Mouse (Mus musculus) forebrain, postnatal 0 days (tissue): ENCODE data around the gene Zfp867. TPM values are rescaled to one million over a fixed set of nuclear protein-coding genes. Genes with fewer than 3 reads are reported as not detected.

Experiments
- ATAC-seq: fragments of 200-750 bp; cut with Nextera tagmentation; 2 replicates; pipeline ENCODE4 v1.8.0; 2017; ENCODE audit warnings: mild to moderate bottlenecking, moderate library complexity
- DNase-seq: peaks from one replicate; pipeline ENCODE4 v3.0.0-alpha.2; 2015
- H3K27ac ChIP-seq: fragments of 300-500 bp; sonication (generic); 2 replicates; pipeline ENCODE4 v1.5.1; 2014; ENCODE audit warnings: low read depth, mild to moderate bottlenecking, antibody characterized with exemption, low read length, moderate library complexity, mixed read lengths
- H3K27me3 ChIP-seq: fragments of 300-500 bp; sonication (generic); 2 replicates; pipeline ENCODE4 v1.6.1; 2014; ENCODE audit warnings: mild to moderate bottlenecking, low read length, mixed read lengths; ENCODE audit not compliant: insufficient read depth
- H3K36me3 ChIP-seq: fragments of 300-500 bp; sonication (generic); 2 replicates; pipeline ENCODE4 v1.6.1; 2014; ENCODE audit warnings: mild to moderate bottlenecking, moderate library complexity; ENCODE audit not compliant: insufficient read depth
- H3K4me1 ChIP-seq: fragments of 300-500 bp; sonication (generic); 2 replicates; pipeline ENCODE4 v1.6.1; 2014; ENCODE audit warnings: antibody characterized with exemption; ENCODE audit not compliant: insufficient read depth
- H3K4me2 ChIP-seq: fragments of 300-500 bp; sonication (generic); 2 replicates; pipeline ENCODE4 v1.6.1; 2014; ENCODE audit warnings: low read depth, mild to moderate bottlenecking, moderate library complexity
- H3K4me3 ChIP-seq: fragments of 300-500 bp; sonication (generic); 2 replicates; pipeline ENCODE4 v1.5.1; 2014; ENCODE audit warnings: low read depth, low read length, mixed read lengths
- H3K9ac ChIP-seq: fragments of 300-500 bp; sonication (generic); 2 replicates; pipeline ENCODE4 v1.6.1; 2014; ENCODE audit warnings: mild to moderate bottlenecking
- H3K9me3 ChIP-seq: fragments of 300-500 bp; sonication (generic); 2 replicates; pipeline ENCODE4 v1.6.1; 2016; ENCODE audit warnings: low read length
- CTCF ChIP-seq: sonication (generic); IDR thresholded peaks from 2 replicates; pipeline ENCODE4 v1.5.1; 2016; ENCODE audit warnings: antibody characterized with exemption, control low read depth, low read depth
- WGBS: fragments of 180-500 bp; shearing (Covaris S2); extraction: QIAGEN DNeasy Blood & Tissue Kit; methylation state at CpG from one replicate; pipeline ENCODE4 v1.1.7; 2014; 5-methylcytosine and 5-hydroxymethylcytosine counted together
- polyA plus RNA-seq: library from polyadenylated mRNA; unstranded; fragments of >200 nt; fragmentation: Nextera tagmentation; extraction: Ambion mirVana; gene quantifications from 2 replicates; pipeline ENCODE4 v1.2.1, GENCODE M21; 2015
- total RNA-seq: library from RNA; depleted of rRNA; stranded (reverse); fragments of >200 nt; gene quantifications from 2 replicates; pipeline ENCODE4 v1.2.3, GENCODE M21; 2014; rRNA removed

Gene Zfp867
- total and polyA plus RNA-seq, 2 experiments from 2014 or later, result 7.5 to 14.1 TPM

- H3K36me3 ChIP-seq, result peaks cover 57% of the 10 kb centered on the region
- no peak overlapping the region for H3K4me3 ChIP-seq
- TF ChIP-seq CTCF, result no peak
- H3K4me1 ChIP-seq, result no peaks in the 10 kb centered on the region
- no peak overlapping the region for H3K27ac ChIP-seq
- no peak for DNase-seq
- H3K27me3 ChIP-seq, result no peaks in the 10 kb centered on the region
- no peaks in the 10 kb centered on the region for H3K9me3 ChIP-seq
- H3K4me2 ChIP-seq, result no peak overlapping the region
- ATAC-seq, result no peak
- no peak overlapping the region for H3K9ac ChIP-seq
- WGBS, result 91% methylated on average over 8 of the region's 8 CpGs
Observed at GRCm38 (mm10) chr11:59421436-59421835, 50.8 kb downstream of the Zfp867 start.

- Histone ChIP-seq H3K27ac (no peak overlapping the region; the same call in 1 of the 2 replicates), H3K4me3 (no peak overlapping the region), H3K4me2 (no peak overlapping the region), H3K9ac (no peak overlapping the region), H3K36me3 (peaks cover 53% of the 10 kb centered on the region), H3K4me1 (no peaks in the 10 kb centered on the region), H3K27me3 (no peaks in the 10 kb centered on the region), H3K9me3 (no peaks in the 10 kb centered on the region)
- no peak for DNase-seq
- 0 out of 2 replicates have a peak, but pooled peaks have one; percentile 29 for ATAC-seq
- 73% methylated on average over 5 of the region's 5 CpGs for WGBS
- TF ChIP-seq CTCF, result no peak
Observed at GRCm38 (mm10) chr11:59418708-59419107, 53.6 kb downstream of the Zfp867 start.

GRCm38 (mm10) chr11:59412999-59413863 lies 59.0 kb downstream of the Zfp867 start:
- H3K27ac ChIP-seq, result no peak overlapping the region
- H3K9me3 ChIP-seq, result no peaks in the 10 kb centered on the region
- H3K4me1 ChIP-seq, result no peaks in the 10 kb centered on the region
- H3K9ac ChIP-seq, result no peak overlapping the region
- H3K4me3 ChIP-seq, result no peak overlapping the region
- WGBS, result 91% methylated on average over 13 of the region's 13 CpGs
- no peaks in the 10 kb centered on the region for H3K27me3 ChIP-seq
- no peak overlapping the region for H3K4me2 ChIP-seq
- peaks cover 28% of the 10 kb centered on the region for H3K36me3 ChIP-seq
- DNase-seq (no peak), ATAC-seq (no peak)
- TF ChIP-seq CTCF, result no peak

- Histone ChIP-seq H3K4me3 (no peak overlapping the region), H3K4me1 (no peaks in the 10 kb centered on the region), H3K27me3 (no peaks in the 10 kb centered on the region), H3K9me3 (no peaks in the 10 kb centered on the region), H3K4me2 (no peak overlapping the region), H3K9ac (no peak overlapping the region), H3K27ac (no peak overlapping the region), H3K36me3 (peaks cover 30% of the 10 kb centered on the region)
- no peak for TF ChIP-seq CTCF
- no peak for ATAC-seq
- DNase-seq, result no peak
- 42% methylated on average over 6 of the region's 6 CpGs for WGBS
Observed at GRCm38 (mm10) chr11:59412058-59412457, 60.2 kb downstream of the Zfp867 start.

Other genes with a start within 250 kb of the Zfp867 start
- 355 and 372 TPM in 2 replicates for gene Arf1, start 244.2 kb downstream of the Zfp867 start, total RNA-seq
- gene Arf1, start 244.2 kb downstream of the Zfp867 start, polyA plus RNA-seq, result 685 and 714 TPM in 2 replicates
- gene Wnt3a, start 181.7 kb downstream of the Zfp867 start, total RNA-seq, result 0.31 and 0.52 TPM in 2 replicates
- gene Wnt3a, start 181.7 kb downstream of the Zfp867 start, polyA plus RNA-seq, result 0.19 and 0.29 TPM in 2 replicates
- 1.9 and 5.6 TPM in 2 replicates for gene Wnt9a, start 165.5 kb downstream of the Zfp867 start, total RNA-seq
- gene Wnt9a, start 165.5 kb downstream of the Zfp867 start, polyA plus RNA-seq, result 2.1 and 2.6 TPM in 2 replicates
- gene Prss38, start 96.8 kb downstream of the Zfp867 start, total RNA-seq, result not detected in 2 replicates
- 0.12 TPM in 1 of 2 replicates, not detected in the other for gene Prss38, start 96.8 kb downstream of the Zfp867 start, polyA plus RNA-seq
- gene Jmjd4, start 22.4 kb downstream of the Zfp867 start, total RNA-seq, result 26.5 and 27.7 TPM in 2 replicates
- gene Jmjd4, start 22.4 kb downstream of the Zfp867 start, polyA plus RNA-seq, result 14.2 and 17.0 TPM in 2 replicates
- gene Snap47, start 21.3 kb downstream of the Zfp867 start, total RNA-seq, result 369 and 373 TPM in 2 replicates
- gene Snap47, start 21.3 kb downstream of the Zfp867 start, polyA plus RNA-seq, result 488 and 507 TPM in 2 replicates
- 15.9 and 21.4 TPM in 2 replicates for gene Zkscan17, start 54.3 kb upstream of the Zfp867 start, total RNA-seq
- 12.2 and 13.9 TPM in 2 replicates for gene Zkscan17, start 54.3 kb upstream of the Zfp867 start, polyA plus RNA-seq
- 0.08 and 0.14 TPM in 2 replicates for gene Nlrp3, start 69.1 kb upstream of the Zfp867 start, total RNA-seq
- gene Nlrp3, start 69.1 kb upstream of the Zfp867 start, polyA plus RNA-seq, result 0.10 and 0.30 TPM in 2 replicates
- gene Olfr222, start 103.8 kb upstream of the Zfp867 start, total RNA-seq, result not detected in 2 replicates
- gene Olfr222, start 103.8 kb upstream of the Zfp867 start, polyA plus RNA-seq, result not detected in 2 replicates
- not detected in 2 replicates for gene Olfr223, start 120.8 kb upstream of the Zfp867 start, total RNA-seq
- gene Olfr223, start 120.8 kb upstream of the Zfp867 start, polyA plus RNA-seq, result not detected in 2 replicates
- 191 and 205 TPM in 2 replicates for gene Mprip, start 188.8 kb upstream of the Zfp867 start, total RNA-seq
- 62.0 and 62.2 TPM in 2 replicates for gene Mprip, start 188.8 kb upstream of the Zfp867 start, polyA plus RNA-seq